Mouse (Mus musculus) forebrain, embryonic 13.5 days (tissue): ENCODE results near the gene H1f0. TPM values are rescaled to one million over a fixed set of nuclear protein-coding genes. Genes with fewer than 3 reads are reported as not detected.

Experiments used
- ATAC-seq: fragments of 200-750 bp; cut with Nextera tagmentation; 2 replicates; pipeline ENCODE4 v1.8.0; 2017
- H3K27ac ChIP-seq: fragments of 300-500 bp; sonication (generic); 2 replicates; pipeline ENCODE4 v1.5.1; 2015; ENCODE audit warnings: inconsistent platforms, mild to moderate bottlenecking, moderate library complexity
- H3K27me3 ChIP-seq: fragments of 300-500 bp; sonication (generic); 2 replicates; pipeline ENCODE4 v1.6.1; 2015; ENCODE audit warnings: mild to moderate bottlenecking, inconsistent platforms
- H3K36me3 ChIP-seq: fragments of 300-500 bp; sonication (generic); 2 replicates; pipeline ENCODE4 v1.6.1; 2015; ENCODE audit warnings: mild to moderate bottlenecking, inconsistent platforms; ENCODE audit not compliant: poor library complexity, severe bottlenecking
- H3K4me1 ChIP-seq: fragments of 300-500 bp; sonication (generic); 2 replicates; pipeline ENCODE4 v1.6.1; 2015; ENCODE audit warnings: inconsistent platforms
- H3K4me2 ChIP-seq: fragments of 300-500 bp; sonication (generic); 2 replicates; pipeline ENCODE4 v1.6.1; 2015; ENCODE audit warnings: inconsistent platforms, mild to moderate bottlenecking, moderate library complexity
- H3K4me3 ChIP-seq: fragments of 300-500 bp; sonication (generic); 2 replicates; pipeline ENCODE4 v1.5.1; 2015; ENCODE audit warnings: mild to moderate bottlenecking, inconsistent platforms
- H3K9ac ChIP-seq: fragments of 300-500 bp; sonication (generic); 2 replicates; pipeline ENCODE4 v1.6.1; 2015; ENCODE audit warnings: mild to moderate bottlenecking, inconsistent platforms
- H3K9me3 ChIP-seq: fragments of 300-500 bp; sonication (generic); replicated peaks from 2 replicates; pipeline ENCODE4 v1.6.1; 2016; ENCODE audit warnings: inconsistent platforms
- WGBS: fragments of 180-500 bp; shearing (Covaris S2); methylation state at CpG from one replicate; pipeline ENCODE4 v1.1.7; 2015; 5-methylcytosine and 5-hydroxymethylcytosine counted together
- polyA plus RNA-seq: library from polyadenylated mRNA; unstranded; fragments of >200 nt; fragmentation: Nextera tagmentation; extraction: Ambion mirVana; gene quantifications from 2 replicates; pipeline ENCODE4 v1.2.1, GENCODE M21; 2015

Gene H1f0
- polyA plus RNA-seq, 1 experiment from 2014 or later: 569 TPM

GRCm38 (mm10) chr15:78990970-78991525 is 37.2 kb upstream of the H1f0 start:
- ATAC-seq: no peak
- WGBS: 95% methylated on average over 25 of the region's 25 CpGs
- H3K27me3 ChIP-seq: no peaks in the 10 kb centered on the region
- H3K27ac ChIP-seq: no peak overlapping the region
- H3K9me3 ChIP-seq: no peaks in the 10 kb centered on the region
- H3K4me2 ChIP-seq: no peak overlapping the region
- no peak overlapping the region for H3K9ac ChIP-seq
- H3K36me3 ChIP-seq: peaks cover 85% of the 10 kb centered on the region
- H3K4me1 ChIP-seq: peaks cover 23% of the 10 kb centered on the region
- H3K4me3 ChIP-seq: no peak overlapping the region

DNA sequence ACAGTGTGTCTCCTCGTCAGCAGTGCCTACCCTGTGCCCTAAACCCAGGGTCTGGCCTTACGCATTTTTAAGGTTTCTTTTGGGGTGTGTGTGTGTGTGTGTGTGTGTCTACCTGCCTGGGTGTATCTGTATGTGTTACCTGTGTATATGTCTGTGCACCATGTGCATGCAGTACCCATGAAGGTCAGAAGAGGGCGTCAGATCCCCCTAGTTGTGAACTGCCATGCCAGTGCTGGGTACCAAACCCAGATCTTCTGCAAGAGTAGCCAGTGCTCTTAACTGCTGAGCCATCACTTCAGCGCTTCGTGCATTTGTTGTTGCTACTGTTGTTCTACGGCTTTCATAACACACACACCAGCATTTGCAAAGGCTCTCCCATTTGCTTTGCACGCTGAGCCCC is 36.0 kb upstream of the H1f0 start:
- WGBS: 91% methylated on average over 7 of the region's 7 CpGs
- Histone ChIP-seq H3K9me3 (no peaks in the 10 kb centered on the region), H3K4me3 (no peak overlapping the region), H3K9ac (no peak overlapping the region), H3K27me3 (no peaks in the 10 kb centered on the region), H3K4me1 (peaks cover 15% of the 10 kb centered on the region), H3K27ac (no peak overlapping the region), H3K4me2 (no peak overlapping the region), H3K36me3 (peaks cover 87% of the 10 kb centered on the region)
- no peak for ATAC-seq

GRCm38 (mm10) chr15:78992925-78993324 is 35.3 kb upstream of the H1f0 start:
- WGBS: 97% methylated on average over 24 of the region's 24 CpGs
- Histone ChIP-seq H3K27me3 (no peaks in the 10 kb centered on the region), H3K4me2 (no peak overlapping the region), H3K27ac (no peak overlapping the region), H3K36me3 (peaks cover 93% of the 10 kb centered on the region), H3K9ac (no peak overlapping the region), H3K4me1 (peaks cover 8% of the 10 kb centered on the region), H3K9me3 (no peaks in the 10 kb centered on the region), H3K4me3 (no peak overlapping the region)
- ATAC-seq: no peak

DNA sequence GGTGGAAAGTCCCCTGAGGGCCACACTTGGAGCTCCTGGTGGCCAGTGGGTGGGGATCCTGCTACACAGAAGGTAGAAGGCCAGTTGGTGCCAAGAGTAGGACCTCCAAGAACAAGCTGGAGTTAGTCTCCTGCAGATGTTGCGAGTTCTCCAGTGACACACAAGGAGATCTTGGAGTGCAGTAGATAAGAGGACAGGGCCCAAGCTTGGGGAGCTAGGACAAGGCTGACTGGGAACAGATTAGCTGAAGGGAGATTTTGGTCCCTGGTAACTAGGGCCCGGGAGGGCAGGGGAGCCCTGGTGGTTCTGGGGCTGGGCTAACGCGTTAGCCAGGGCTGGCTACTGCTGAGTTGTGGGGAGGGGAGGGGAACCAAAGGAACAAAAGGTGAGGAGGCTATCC is 32.3 kb upstream of the H1f0 start:
- no peak for ATAC-seq
- H3K9ac ChIP-seq: no peak overlapping the region
- 98% methylated on average over 4 of the region's 4 CpGs for WGBS

GRCm38 (mm10) chr15:78996663-78997062 is 31.6 kb upstream of the H1f0 start:
- Histone ChIP-seq H3K27ac (no peak overlapping the region), H3K36me3 (peaks cover 93% of the 10 kb centered on the region), H3K4me1 (no peaks in the 10 kb centered on the region), H3K4me3 (no peak overlapping the region), H3K9ac (no peak overlapping the region), H3K27me3 (no peaks in the 10 kb centered on the region), H3K9me3 (no peaks in the 10 kb centered on the region), H3K4me2 (no peak overlapping the region)
- no peak for ATAC-seq
- WGBS: 95% methylated on average over 3 of the region's 3 CpGs

More for the DNA sequence above, 32.3 kb upstream of the H1f0 start:
- Histone ChIP-seq H3K9me3 (no peaks in the 10 kb centered on the region), H3K4me2 (no peak overlapping the region), H3K4me1 (no peaks in the 10 kb centered on the region), H3K27ac (no peak overlapping the region), H3K4me3 (no peak overlapping the region), H3K27me3 (no peaks in the 10 kb centered on the region), H3K36me3 (peaks cover 93% of the 10 kb centered on the region)

- no peak for ATAC-seq
- no peak overlapping the region for H3K27ac ChIP-seq
- no peak overlapping the region for H3K4me3 ChIP-seq
- no peaks in the 10 kb centered on the region for H3K9me3 ChIP-seq
- H3K4me1 ChIP-seq: no peaks in the 10 kb centered on the region
- H3K9ac ChIP-seq: no peak overlapping the region
- H3K27me3 ChIP-seq: no peaks in the 10 kb centered on the region
- WGBS: 65% methylated on average over 8 of the region's 8 CpGs
- peaks cover 92% of the 10 kb centered on the region for H3K36me3 ChIP-seq
- no peak overlapping the region for H3K4me2 ChIP-seq
Measured at GRCm38 (mm10) chr15:78998348-78998747, 29.9 kb upstream of the H1f0 start.

GRCm38 (mm10) chr15:78999586-78999985 is 28.7 kb upstream of the H1f0 start:
- 89% methylated on average over 11 of the region's 11 CpGs for WGBS
- no peak for ATAC-seq
- H3K36me3 ChIP-seq: peaks cover 92% of the 10 kb centered on the region

GRCm38 (mm10) chr15:79000357-79000791 is 27.9 kb upstream of the H1f0 start:
- peaks cover 92% of the 10 kb centered on the region for H3K36me3 ChIP-seq
- H3K4me2 ChIP-seq: no peak overlapping the region
- H3K27ac ChIP-seq: no peak overlapping the region
- 87% methylated on average over 7 of the region's 7 CpGs for WGBS
- H3K4me3 ChIP-seq: no peak overlapping the region
- no peaks in the 10 kb centered on the region for H3K27me3 ChIP-seq
- ATAC-seq: no peak
- H3K4me1 ChIP-seq: no peaks in the 10 kb centered on the region
- H3K9ac ChIP-seq: 0 out of 2 replicates have a peak overlapping the region, but pooled peaks have one; percentile 5
- H3K9me3 ChIP-seq: no peaks in the 10 kb centered on the region

More at GRCm38 (mm10) chr15:78999586-78999985, 28.7 kb upstream of the H1f0 start:
- H3K4me3 ChIP-seq: no peak overlapping the region
- H3K4me2 ChIP-seq: no peak overlapping the region
- H3K9me3 ChIP-seq: no peaks in the 10 kb centered on the region
- no peaks in the 10 kb centered on the region for H3K4me1 ChIP-seq
- no peaks in the 10 kb centered on the region for H3K27me3 ChIP-seq
- no peak overlapping the region for H3K9ac ChIP-seq
- no peak overlapping the region; the same call in 1 of the 2 replicates for H3K27ac ChIP-seq

DNA sequence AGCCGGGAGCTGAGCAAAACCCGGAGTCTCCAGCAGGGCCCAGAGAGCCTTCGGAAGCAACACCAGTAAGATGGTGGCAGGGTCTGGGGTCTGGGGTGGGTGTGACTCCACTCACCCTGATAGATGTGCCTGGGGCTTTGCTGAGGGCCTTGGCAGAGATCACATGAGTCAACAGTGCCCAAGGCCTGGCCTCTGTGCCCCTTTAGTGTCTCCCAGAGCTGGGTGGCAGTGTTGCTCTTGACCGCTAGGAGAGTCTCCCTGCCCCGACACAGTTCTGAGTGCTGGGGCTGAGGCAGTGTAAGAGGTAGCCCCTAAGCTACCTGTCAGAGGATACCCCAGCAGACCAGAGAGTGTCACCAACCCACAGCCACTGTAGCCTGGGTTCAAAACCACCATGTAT is 26.7 kb upstream of the H1f0 start:
- ATAC-seq: no peak

GRCm38 (mm10) chr15:79002036-79002435 is 26.2 kb upstream of the H1f0 start:
- WGBS: 53% methylated on average over 19 of the region's 19 CpGs
- no peak for ATAC-seq
- no peak overlapping the region for H3K4me3 ChIP-seq
- H3K4me2 ChIP-seq: no peak overlapping the region
- no peaks in the 10 kb centered on the region for H3K27me3 ChIP-seq
- no peak overlapping the region for H3K27ac ChIP-seq
- no peaks in the 10 kb centered on the region for H3K4me1 ChIP-seq
- H3K36me3 ChIP-seq: peaks cover 94% of the 10 kb centered on the region
- no peak overlapping the region for H3K9ac ChIP-seq
- no peaks in the 10 kb centered on the region for H3K9me3 ChIP-seq

More for the DNA sequence above, 26.7 kb upstream of the H1f0 start:
- no peak overlapping the region for H3K27ac ChIP-seq
- H3K27me3 ChIP-seq: no peaks in the 10 kb centered on the region
- H3K4me3 ChIP-seq: no peak overlapping the region
- H3K9ac ChIP-seq: no peak overlapping the region
- H3K4me1 ChIP-seq: no peaks in the 10 kb centered on the region
- H3K36me3 ChIP-seq: peaks cover 92% of the 10 kb centered on the region
- no peaks in the 10 kb centered on the region for H3K9me3 ChIP-seq
- no peak overlapping the region for H3K4me2 ChIP-seq
- 95% methylated on average over 5 of the region's 5 CpGs for WGBS

DNA sequence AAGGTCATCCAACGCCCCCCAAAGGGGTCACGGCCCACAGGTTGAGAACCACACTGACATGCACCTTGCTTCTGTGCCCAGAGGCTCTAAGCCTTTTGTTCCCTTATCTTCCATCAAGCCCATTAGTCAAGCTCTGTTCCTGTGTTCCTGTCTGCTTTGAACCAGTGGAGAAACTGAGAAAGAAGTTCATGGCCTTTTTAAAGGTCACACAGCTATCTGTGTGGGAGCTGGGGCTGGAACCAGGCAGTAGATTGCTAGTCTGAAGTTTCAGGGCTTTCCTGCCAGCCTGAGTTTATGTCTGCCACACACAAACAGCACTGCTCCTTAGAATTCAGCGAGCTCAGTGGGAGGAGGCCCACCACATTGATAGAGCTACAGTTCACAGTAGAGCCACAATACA is 25.2 kb upstream of the H1f0 start:
- 90% methylated on average over 3 of the region's 3 CpGs for WGBS
- H3K4me3 ChIP-seq: no peak overlapping the region
- peaks cover 89% of the 10 kb centered on the region for H3K36me3 ChIP-seq

DNA sequence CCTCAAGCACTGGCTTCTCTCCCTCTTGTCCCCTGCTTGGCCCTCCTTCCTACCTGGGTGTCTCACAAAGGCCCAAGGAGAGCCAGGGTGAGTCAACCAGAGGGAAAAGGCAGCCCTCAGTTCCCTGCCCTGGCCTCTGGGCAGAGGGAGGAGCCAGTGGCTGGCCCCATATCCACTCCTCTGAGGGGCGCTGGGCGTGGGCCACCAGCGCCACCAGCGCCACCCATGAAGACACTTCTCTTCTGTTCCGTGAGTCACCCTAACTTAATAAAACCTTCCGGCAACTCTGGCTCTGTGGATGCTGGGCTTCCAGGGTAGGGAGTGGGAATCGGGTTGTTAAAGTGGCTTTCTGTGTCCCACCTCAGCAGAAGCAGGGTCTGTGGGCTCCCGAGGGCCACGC is 22.7 kb upstream of the H1f0 start:
- no peak for ATAC-seq
- 82% methylated on average over 9 of the region's 9 CpGs for WGBS

More for the DNA sequence above, 25.2 kb upstream of the H1f0 start:
- Histone ChIP-seq H3K9me3 (no peaks in the 10 kb centered on the region), H3K9ac (no peak overlapping the region), H3K4me2 (no peak overlapping the region), H3K27ac (no peak overlapping the region), H3K4me1 (no peaks in the 10 kb centered on the region), H3K27me3 (no peaks in the 10 kb centered on the region)
- ATAC-seq: no peak

DNA sequence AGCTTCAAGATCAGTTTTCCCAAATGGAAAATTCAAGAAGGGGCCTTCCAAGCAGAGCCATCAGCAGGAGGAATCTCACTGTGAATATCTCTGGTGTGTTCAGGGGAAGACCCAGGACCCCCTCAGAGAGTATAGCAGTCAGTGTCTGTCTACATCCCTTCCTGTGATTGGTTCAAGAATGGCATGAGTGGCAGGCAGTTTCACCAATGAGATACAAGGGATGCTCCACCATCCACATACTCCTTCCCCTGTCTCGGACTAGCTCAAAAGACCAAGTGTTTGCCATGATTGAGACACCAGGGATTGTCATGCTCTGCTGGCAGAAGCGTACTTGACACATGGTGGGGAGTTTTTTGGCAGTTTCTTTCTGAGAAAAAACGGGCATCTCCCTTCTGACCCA is 21.6 kb upstream of the H1f0 start:
- H3K27me3 ChIP-seq: no peaks in the 10 kb centered on the region
- ATAC-seq: no peak
- WGBS: 77% methylated on average over 3 of the region's 3 CpGs
- H3K4me2 ChIP-seq: no peak overlapping the region
- no peak overlapping the region for H3K4me3 ChIP-seq
- no peaks in the 10 kb centered on the region for H3K9me3 ChIP-seq
- H3K36me3 ChIP-seq: peaks cover 56% of the 10 kb centered on the region
- H3K9ac ChIP-seq: no peak overlapping the region
- H3K4me1 ChIP-seq: peaks cover 4% of the 10 kb centered on the region
- no peak overlapping the region for H3K27ac ChIP-seq

More for the DNA sequence above, 22.7 kb upstream of the H1f0 start:
- Histone ChIP-seq H3K9ac (no peak overlapping the region), H3K4me1 (no peaks in the 10 kb centered on the region), H3K9me3 (no peaks in the 10 kb centered on the region), H3K4me3 (no peak overlapping the region), H3K27ac (no peak overlapping the region), H3K4me2 (no peak overlapping the region), H3K36me3 (peaks cover 67% of the 10 kb centered on the region), H3K27me3 (no peaks in the 10 kb centered on the region)
